Mouse (Mus musculus): ENCODE data around the gene Serp1.

Gene Serp1

DNA sequence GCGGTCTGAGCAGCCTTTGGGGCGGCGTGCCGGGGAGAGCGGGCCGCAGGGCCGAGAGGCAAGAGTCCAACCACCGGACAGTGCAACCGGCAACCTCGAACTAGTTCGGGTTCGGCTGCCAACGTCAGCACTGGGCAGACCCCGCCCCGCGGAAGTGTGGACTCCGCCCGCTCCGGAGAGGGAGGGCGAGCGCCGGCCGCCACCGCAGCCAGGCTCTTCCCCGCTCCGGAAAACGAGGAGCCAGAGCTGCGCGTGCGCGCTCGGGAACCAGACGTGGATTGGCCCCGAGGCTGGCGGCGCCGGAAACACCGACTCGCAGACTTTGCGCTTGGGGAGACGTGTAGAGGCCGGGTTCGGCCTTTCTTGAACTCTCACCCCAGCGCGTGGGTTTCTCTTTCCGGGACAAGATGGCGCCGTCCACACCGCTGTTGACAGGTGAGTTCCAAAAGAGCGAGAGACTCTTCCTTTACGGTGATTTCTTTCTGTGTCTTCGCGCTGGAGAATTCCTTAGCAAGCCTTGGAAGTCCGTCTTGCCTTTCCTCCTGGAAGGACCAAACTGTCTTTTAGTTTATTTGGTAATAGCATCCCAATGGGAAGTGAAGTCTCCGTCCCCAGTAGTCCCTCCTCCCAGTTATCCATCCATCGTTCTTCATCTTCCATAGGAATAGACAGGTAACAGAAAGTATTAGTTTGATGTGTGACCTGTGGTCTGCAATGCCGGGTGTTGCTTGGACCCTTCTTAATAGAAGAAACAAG is at the start of gene Serp1, which contains the start of gene Eif2a:
Gene Serp1, minus strand, starts transcription at position 241 of the 756 bp plus-strand sequence.
Gene Eif2a, plus strand, starts transcription at position 170 of the 756 bp plus-strand sequence.
- in situ Hi-C loops (cut with MboI): no loop called here

DNA sequence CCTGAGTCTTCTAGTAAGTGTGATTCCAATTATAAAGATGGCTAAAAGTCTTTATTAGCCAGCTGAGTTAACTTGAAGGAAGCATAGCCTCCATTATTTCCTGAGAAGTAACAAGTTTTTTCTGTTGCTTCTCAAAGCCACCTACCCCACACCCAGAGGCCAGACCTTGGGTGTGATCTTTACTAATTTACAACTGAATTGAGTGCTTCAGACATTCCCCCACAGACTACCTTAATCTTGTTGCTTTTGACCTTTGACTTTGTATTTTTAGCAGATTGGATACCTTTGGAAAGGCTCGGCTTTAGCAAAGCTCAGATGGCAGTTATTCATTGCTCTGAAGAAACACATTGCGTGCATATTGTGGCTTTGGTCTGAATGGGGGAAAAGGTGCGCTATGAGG is 45.1 kb upstream of the Serp1 start:
- in situ Hi-C loops (cut with MboI): loop anchor here (10.0 kb wide), 1 partner anchor 56 kb away; no protein-coding TSS in a partner anchor

DNA sequence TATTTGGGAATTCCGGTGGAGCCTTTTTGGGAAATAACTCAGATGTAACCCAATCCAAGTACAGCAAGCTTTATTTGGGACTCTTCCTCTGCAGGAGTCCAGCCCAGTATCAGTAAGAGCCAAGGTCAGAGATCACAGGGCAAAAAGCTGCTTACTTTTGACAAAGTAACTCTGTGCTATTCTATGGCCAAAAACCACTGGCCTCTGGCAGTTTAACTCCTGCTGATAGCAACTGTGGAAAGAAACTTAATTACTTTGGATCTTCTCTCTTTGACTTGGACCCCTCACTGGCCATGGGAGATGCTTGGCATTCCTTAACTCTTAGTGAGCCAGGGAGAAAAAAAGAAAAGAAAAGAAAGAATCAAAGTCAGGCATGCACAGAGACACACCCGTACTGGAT is 35.7 kb upstream of the Serp1 start:
- in situ Hi-C loops (cut with MboI): no loop called here

DNA sequence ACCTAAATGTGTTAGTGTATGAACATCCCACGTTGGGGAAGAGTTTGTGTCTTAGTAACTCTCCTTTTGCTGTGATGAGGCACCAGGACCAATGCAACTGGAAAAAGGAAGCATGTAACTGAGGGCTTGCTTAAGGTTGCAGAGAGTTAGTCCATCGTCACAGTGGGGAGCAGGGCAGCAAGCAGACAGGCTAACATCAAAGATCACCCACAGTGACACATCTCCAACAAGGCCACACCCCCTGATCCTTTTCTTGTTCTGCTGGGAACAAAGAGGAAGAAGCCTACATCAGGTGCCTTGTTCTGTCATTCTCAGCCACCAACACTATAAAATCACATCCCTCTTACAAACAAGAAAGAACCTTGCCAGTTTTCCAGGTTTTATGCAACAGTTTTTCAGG is 34.2 kb upstream of the Serp1 start:
- in situ Hi-C loops (cut with MboI): no loop called here

DNA sequence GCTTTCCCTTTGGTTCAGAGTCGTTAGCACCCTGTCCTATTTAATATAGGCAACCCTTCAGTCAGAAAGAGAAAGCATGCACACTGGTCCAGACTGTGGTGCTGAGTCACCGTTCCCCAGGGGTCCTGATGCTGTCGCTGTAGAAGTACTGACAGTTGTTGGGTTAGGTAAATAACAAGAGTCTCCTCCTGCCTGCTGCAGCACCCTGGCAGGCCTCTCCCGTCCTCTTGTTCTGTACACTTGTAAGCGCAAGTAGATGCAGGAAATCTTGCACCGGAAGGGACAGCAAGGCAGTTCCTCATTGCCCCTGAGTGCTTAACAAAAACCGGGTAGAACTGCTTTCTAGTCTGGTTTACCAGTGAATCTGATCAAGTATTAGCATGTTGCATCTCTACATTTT is 31.0 kb upstream of the Serp1 start:
- in situ Hi-C loops (cut with MboI): no loop called here

DNA sequence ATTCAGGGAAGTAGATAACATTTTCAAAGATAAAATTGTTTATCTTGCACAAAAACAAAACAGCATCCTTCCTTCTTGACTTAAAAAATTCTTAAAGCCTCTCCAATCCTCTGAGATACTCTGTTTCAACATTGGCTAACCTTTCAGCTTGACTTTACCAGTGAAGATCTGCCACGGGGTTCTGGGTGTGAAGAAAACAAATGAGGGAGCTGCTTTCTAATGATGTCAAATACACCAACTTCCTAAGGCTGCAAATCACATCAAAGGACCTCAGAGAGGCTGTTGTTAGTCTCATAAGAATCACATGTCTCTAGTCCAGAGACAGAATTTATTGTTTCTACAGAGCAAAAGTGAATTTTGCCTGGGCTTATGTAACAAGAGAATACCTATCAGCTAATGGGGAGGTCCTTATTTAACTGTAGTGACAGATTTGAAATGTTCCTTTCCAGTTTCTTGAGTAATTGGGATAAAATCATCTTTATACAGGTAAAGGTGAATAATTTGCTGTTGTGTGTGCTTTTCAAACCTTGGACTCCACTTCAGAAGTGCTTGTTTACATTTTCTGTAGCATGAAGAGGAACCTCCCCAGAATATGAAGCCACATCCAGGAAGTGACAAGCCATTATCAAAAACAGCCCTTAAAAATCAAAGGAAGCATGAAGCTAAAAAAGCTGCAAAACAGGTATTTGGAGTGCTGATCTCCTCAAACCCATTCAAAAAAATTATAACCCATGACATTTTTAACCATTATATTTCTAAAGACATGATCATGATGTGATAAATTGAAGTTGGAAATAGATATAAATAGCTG is 26.5 kb upstream of the Serp1 start:
- in situ Hi-C loops (cut with MboI): no loop called here

DNA sequence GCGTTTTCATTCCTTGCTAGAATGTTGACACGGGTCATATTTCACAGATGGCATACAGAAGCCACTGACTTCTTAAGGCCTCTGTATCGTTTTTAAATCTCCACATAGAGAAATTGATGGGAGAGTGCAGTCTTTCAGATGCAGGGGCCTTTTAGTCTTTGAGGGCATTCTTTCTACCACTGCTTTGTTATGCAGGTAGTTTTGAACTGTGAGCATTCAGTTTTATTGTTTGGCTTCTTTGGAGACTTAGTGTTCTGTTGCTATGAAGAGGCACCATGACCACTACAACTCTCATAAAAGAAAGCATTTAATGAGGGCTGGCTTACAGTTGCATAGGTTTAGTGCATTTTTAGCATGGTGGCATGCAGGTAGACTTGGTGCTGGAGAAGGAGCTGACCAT is 10.9 kb upstream of the Serp1 start:
- in situ Hi-C loops (cut with MboI): no loop called here

DNA sequence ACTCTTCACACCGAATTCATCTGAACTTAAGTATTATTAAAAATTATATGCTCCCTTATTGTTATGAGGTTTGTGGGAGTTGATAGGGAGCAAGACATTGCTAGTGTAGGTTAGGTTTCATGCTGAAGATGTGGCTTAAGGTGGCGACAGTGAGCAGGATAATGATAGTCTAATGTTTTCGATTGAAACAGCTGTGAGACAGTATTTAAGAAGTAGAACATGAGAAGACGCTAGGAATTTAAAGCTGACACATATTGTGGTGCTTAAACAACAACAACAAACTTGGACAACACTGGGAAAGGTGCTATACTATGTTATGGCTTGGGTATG is 681 bp upstream of the Serp1 start:
- in situ Hi-C loops (cut with MboI): no loop called here

DNA sequence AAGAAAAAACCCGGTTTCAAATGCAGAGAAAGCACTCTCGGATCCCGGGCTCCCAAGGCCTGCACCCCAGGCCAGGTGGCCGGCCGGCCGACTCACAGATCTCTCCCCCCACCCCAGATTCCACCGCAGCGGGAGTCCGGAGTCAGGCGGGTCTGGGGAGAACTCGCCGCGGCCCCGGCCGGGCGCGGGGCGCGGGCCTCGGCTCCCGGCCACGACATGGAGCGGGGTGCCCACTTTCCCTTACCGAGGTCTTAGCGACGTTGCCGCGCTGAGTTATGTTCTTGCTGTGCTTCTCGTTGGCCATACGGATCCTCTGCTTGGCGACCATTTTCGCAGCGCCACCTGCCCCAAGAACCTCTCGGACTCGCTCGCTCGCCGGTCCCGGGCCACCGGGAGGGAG is 526 bp downstream of the Serp1 start:
- in situ Hi-C loops (cut with MboI): no loop called here

DNA sequence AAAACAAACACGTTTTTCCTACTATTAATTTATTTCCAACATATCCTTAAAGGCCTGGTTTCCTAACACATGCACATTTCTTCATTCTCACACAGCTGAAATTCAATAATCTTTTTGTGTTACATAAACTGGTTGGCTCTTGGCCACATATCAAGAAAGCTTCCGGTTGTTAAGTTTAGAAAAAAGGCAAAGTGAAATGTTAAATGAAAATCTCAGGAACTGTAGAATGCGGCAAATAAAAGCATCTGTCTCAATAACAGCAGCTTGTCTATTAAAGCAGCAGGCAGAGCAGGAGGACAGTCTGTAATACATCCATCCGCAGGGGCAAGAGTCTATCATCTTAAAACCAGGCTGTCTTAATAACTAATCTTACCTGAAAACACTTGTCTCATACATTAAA is 1.4 kb downstream of the Serp1 start:
- in situ Hi-C loops (cut with MboI): loop anchor here (25.0 kb wide), 3 partner anchors 163 to 538 kb away; partner anchors contain the start of gene Siah2

DNA sequence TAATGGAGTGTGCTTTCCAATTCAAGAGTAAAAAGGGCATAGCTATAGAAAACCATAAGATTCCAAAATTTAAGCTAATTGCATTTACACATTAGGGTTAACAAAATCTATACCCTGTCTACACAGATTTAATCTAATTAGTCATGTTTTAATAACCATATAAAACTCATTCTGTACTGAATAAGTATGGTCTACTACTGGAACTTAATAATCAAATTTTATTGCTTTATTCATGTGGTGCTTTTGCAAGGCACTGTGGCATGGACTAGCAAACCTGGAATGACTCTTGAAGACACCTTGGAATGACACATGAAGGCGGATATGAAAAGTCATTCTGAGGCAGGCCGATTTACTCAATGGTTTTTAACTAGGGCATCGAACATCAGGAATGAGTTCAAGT is 2.3 kb downstream of the Serp1 start:
- in situ Hi-C loops (cut with MboI): loop anchor here (25.0 kb wide), 3 partner anchors 164 to 539 kb away; partner anchors contain the start of gene Siah2

DNA sequence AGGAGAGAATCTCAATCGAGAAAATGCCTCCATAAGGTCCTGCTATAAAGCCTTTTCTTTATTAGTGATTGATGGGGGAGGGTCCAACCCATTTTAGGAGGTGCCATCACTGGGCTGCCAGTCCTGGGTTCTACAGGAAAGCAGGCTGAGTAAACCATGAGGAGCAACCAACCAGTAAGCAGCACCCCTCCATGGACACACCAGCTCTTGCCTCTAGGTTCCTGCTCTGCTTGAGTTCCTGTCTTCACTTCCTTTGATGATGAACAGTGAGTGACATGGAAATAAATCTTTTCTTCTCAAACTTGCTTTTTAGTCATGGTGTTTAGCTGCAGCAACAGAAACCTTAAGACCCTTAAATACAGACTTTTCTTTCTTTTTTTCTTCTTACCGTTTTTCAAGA is 4.3 kb downstream of the Serp1 start:
- in situ Hi-C loops (cut with MboI): loop anchor here (25.0 kb wide), 3 partner anchors 166 to 541 kb away; partner anchors contain the start of gene Siah2

DNA sequence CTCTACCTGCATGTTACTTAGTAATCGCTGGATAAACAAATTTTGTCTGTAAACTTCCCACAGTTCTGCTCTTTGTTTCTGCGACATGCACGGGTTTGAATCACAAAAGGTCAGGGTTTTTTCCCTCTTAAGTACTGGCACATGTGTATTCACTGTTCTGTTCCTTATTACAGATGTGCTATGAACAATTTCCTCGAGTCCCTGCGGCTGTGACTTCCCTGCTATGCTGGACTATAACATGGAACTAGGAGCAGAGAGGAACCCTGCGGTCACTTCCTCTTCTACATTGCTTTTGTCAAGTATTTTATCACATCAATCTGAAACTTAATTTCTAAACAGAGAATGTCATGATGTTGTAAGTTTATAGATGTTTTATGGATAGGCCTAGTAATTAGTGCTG is 5.4 kb downstream of the Serp1 start:
- in situ Hi-C loops (cut with MboI): loop anchor here (25.0 kb wide), 3 partner anchors 167 to 542 kb away; partner anchors contain the start of gene Siah2

DNA sequence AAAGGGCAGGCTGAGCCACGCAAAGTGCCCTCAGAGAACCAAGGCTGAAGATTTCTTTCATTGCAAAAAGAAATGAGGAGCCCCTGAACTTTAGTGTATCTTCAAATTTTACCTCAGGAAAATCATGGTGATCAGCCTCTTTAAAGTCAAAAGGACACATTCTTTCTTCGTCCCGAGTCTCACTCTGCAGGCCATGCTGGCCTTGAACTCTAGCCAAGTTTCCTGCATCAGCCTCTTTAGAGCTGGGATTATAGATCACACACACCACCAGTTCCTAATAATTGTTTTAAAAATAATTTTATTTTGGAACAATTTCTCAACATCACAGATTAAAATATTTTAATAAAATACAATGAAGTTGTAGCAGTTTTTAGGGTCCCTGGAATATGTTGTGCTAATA is 6.2 kb downstream of the Serp1 start:
- in situ Hi-C loops (cut with MboI): loop anchor here (10.0 to 25.0 kb wide), 4 partner anchors 55 to 543 kb away; partner anchors contain the start of genes Selenot and Siah2

DNA sequence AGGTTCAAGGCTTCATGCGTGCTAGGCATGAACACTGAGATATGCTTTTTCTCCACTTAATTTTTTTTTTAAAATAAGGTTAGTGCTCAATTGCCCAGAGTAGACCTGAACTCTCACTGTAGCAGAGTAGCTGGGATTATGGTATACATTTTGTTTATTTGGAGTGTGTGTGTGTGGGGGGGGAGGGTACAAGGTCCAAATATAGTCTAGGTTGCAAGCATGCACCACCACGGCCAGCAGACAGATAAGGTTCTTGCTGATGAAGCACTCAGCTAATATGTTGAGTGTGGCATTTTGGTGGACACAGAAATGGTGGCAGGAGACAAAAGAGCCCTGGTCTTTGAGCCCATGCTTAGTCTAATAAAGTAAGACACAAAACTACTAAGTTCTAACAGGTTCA is 6.7 kb downstream of the Serp1 start:
- in situ Hi-C loops (cut with MboI): loop anchor here (10.0 to 25.0 kb wide), 4 partner anchors 56 to 543 kb away; partner anchors contain the start of genes Selenot and Siah2

DNA sequence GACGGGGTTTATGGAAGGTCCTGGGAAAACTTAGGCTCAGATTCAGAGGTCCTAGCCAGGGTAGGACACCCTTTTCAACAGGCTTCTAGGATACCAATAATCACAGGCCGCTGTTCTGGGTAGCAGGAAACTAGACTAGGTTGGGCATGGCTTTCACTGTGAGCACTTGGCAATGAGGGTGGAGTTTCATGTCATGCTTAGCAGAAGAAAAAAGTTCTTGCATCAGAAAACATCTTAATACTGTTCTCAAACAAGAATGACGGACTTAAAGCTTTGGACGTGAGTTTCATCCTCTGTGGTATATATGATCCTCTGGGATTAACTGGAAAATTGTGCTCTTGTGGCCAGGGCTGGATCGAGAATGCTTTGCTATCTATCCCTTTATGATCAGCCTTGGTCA is 7.9 kb downstream of the Serp1 start:
- in situ Hi-C loops (cut with MboI): loop anchor here (10.0 to 25.0 kb wide), 4 partner anchors 57 to 545 kb away; partner anchors contain the start of genes Selenot and Siah2

DNA sequence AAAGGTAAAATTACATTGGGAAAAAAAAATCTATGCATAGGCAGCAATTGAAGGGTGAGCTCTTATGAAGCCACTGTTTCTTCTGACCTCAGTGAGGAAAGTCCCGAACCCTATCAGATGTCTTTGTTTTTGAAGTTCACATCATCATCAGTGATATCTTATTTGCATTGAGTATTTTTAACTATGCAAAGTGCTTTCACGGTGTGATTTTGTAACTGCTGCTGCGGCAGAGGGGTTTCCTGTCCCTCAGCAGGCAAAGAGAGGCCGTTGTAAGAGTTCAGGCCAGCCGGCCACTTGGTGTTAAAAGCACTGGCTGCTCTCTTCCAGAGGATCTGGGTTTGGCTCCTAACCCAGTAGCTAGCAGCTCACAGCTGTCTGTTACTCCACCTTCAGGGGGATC is 8.4 kb downstream of the Serp1 start:
- in situ Hi-C loops (cut with MboI): loop anchor here (10.0 to 25.0 kb wide), 4 partner anchors 58 to 545 kb away; partner anchors contain the start of genes Selenot and Siah2

DNA sequence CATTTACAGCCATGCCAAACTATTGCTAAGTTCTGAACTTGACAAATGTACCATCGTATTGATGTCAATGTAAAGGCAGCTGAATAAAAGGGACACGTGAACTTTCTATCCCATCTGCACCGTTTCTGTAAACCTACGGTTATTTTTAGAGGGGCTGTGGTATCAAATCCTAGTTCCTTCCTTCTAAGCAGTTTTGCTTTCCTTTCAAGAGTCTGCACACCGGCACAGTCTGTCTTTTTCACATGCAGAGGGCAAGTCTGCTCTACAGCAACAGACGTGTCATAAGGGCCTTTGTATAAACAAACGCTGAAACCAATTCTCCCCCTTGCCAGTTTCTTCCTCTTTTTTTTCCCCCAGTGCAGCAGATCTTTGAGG is 9.1 kb downstream of the Serp1 start:
- in situ Hi-C loops (cut with MboI): loop anchor here (10.0 to 25.0 kb wide), 4 partner anchors 58 to 546 kb away; partner anchors contain the start of genes Selenot and Siah2

DNA sequence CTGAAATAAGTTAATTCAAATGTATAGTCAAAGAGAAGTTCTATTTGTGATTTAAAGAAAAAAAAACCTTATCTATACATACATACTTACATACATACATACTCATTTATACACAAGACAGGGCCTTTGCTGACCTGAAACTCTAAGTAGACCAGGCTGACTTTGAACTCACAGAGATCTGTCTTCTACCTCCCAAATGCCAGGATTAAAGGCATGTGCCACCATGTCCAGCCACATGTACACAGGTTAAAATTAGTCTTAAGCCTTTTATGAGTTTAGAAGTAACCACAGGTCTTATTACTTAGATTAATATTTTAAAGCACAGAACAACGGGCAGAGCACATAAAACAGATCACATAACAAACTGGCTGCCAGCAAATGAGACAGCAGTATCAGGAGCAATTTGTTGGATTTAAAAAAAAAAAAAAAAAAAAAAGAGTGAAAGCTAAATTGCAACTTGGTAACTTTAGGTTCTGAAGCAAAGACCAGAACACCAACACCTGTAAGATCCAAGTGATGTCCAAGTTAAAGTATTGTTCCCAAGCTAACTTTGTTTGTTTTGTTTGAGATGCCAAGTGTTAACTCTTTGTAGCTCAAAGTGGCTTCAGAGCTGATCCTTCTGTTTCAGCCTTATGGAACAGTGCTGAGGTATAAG is 9.6 kb downstream of the Serp1 start:
- in situ Hi-C loops (cut with MboI): loop anchor here (10.0 to 25.0 kb wide), 4 partner anchors 59 to 546 kb away; partner anchors contain the start of genes Selenot and Siah2

DNA sequence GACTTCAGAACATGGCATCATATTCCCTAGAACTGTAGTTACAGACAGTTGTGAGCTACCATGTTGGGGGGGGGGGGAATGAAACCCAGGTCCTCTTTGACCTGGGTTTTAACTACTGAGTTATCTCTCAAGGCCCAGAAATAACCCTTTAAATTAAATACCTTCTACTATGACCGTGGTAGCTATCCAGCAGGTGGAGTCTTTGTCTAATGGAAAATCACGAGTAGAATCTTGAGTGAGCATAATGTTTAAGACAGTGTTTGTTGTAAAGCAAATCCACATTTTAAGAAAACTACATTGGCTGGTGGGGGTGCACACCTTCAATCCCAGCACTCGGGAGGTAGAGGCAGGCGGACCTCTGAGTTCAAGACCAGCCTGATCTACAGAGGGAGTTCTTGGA is 12.2 kb downstream of the Serp1 start:
- in situ Hi-C loops (cut with MboI): loop anchor here (10.0 to 25.0 kb wide), 4 partner anchors 61 to 549 kb away; partner anchors contain the start of genes Selenot and Siah2

DNA sequence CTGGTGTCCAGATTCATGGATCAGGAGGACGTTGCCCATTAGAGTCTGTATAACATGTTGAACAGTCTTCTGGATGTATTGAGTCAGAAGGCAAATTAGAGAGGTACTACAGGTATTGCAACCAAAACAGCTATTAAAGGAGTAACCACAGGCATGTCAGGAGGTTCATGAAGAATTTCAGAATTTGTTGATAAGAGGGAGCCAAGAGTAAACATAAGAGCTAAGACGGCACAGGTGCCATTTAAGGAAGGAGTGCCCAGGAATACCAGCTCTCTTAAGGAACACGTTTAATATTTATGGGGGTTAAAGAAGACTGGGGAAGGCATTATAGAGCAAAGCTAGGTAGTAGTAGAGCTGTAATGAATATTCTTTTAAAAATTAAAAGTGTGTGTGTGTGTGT is 13.0 kb downstream of the Serp1 start:
- in situ Hi-C loops (cut with MboI): loop anchor here (10.0 to 25.0 kb wide), 4 partner anchors 62 to 550 kb away; partner anchors contain the start of genes Selenot and Siah2
